Mouse (Mus musculus): ENCODE results near the gene Sspo.

DNA sequence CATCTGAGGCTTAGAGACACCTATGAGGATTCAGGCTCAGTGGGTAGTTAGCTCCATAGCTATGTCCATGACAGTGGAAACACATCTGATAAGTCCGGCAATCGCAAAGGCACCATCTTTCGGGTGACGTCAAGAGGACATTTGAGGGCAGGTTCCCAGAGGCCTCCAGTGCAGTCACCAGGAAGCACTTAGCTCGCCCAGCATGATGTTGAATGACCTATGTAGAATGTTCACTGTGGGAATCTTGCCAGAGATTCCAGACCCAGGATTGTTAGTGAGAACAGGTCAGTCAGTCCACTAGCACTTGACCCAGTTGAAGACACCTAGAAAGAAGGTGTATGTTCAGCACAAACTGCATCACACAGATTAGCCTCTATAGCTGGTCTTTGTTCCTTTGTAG, 48.1 kb upstream of the Sspo start:
- no peak for TF ChIP-seq GABPA (IDR thresholded peaks at IDR 0.05; ENCODE audit: low read depth, low read length)
- no peak for TF ChIP-seq CTCF (IDR thresholded peaks at IDR 0.05 in 2 of 3, conservative IDR thresholded peaks at IDR 0.05 in 1 of 3; ENCODE audit: control insufficient read depth in 1 of 3, insufficient read depth in 1 of 3, low read depth in 2 of 3, low read length in 3 of 3, poor library complexity in 1 of 3, severe bottlenecking in 1 of 3)
- no peak for TF ChIP-seq POLR2A (IDR thresholded peaks at IDR 0.05; ENCODE audit: control insufficient read depth in 1 of 2, insufficient read depth in 1 of 2, low read depth in 1 of 2, low read length in 2 of 2, poor library complexity in 1 of 2)
- no peak for TF ChIP-seq EP300 (IDR thresholded peaks at IDR 0.05; ENCODE audit: low read depth in 1 of 2, low read length in 2 of 2)
